Mouse (Mus musculus): Measurements from ENCODE around the gene Gngt2.
A peak's percentile ranks its signal among the peaks of the same experiment; 100 is the strongest.

The Gngt2 gene

GRCm38 (mm10) chr11:95826317-95827167, 10.5 kb upstream of the Gngt2 start:
- DNase-seq (ENCODE audit: low spot score in 2 of 2), result no peak

GRCm38 (mm10) chr11:95827168-95827447, 9.9 kb upstream of the Gngt2 start:
- DNase-seq (ENCODE audit: low spot score in 2 of 2), result no peak

- peak; percentile 57 to 68 for DNase-seq (ENCODE audit: low spot score in 2 of 2)
Measured at GRCm38 (mm10) chr11:95827464-95828085, 9.4 kb upstream of the Gngt2 start.

- no peak for DNase-seq (ENCODE audit: low spot score in 2 of 2)
Measured at GRCm38 (mm10) chr11:95828181-95828964, 8.6 kb upstream of the Gngt2 start.

GRCm38 (mm10) chr11:95829526-95830050, 7.4 kb upstream of the Gngt2 start:
- no peak for DNase-seq (ENCODE audit: low spot score in 2 of 2)

- no peak for DNase-seq (ENCODE audit: low spot score in 2 of 2)
Measured at GRCm38 (mm10) chr11:95830411-95831275, 6.4 kb upstream of the Gngt2 start.

GRCm38 (mm10) chr11:95831276-95831619, 5.8 kb upstream of the Gngt2 start:
- no peak for DNase-seq (ENCODE audit: low spot score in 2 of 2)

- no peak for DNase-seq (ENCODE audit: low spot score in 2 of 2)
Measured at GRCm38 (mm10) chr11:95831641-95832040, 5.4 kb upstream of the Gngt2 start.

- DNase-seq (ENCODE audit: low spot score in 2 of 2), result no peak
Measured at GRCm38 (mm10) chr11:95832129-95833005, 4.6 kb upstream of the Gngt2 start.

GRCm38 (mm10) chr11:95833006-95833570, 3.9 kb upstream of the Gngt2 start:
- DNase-seq (ENCODE audit: low spot score in 2 of 2), result no peak

- DNase-seq (ENCODE audit: low spot score in 2 of 2), result no peak
Measured at GRCm38 (mm10) chr11:95833631-95834142, 3.3 kb upstream of the Gngt2 start.

GRCm38 (mm10) chr11:95834143-95834667, 2.8 kb upstream of the Gngt2 start:
- peak; percentile 40 to 60 for DNase-seq (ENCODE audit: low spot score in 2 of 2)

- DNase-seq (ENCODE audit: low spot score in 2 of 2), result no peak
Measured at GRCm38 (mm10) chr11:95834742-95835710, 2.0 kb upstream of the Gngt2 start.

- no peak for DNase-seq (ENCODE audit: low spot score in 2 of 2)
Measured at GRCm38 (mm10) chr11:95835832-95836231, 1.2 kb upstream of the Gngt2 start.

- DNase-seq (ENCODE audit: low spot score in 2 of 2), result no peak
Measured at GRCm38 (mm10) chr11:95836433-95836832, 583 bp upstream of the Gngt2 start.

- DNase-seq (ENCODE audit: low spot score in 2 of 2), result no peak
Measured at GRCm38 (mm10) chr11:95838598-95838997, 1.6 kb downstream of the Gngt2 start.

GRCm38 (mm10) chr11:95838999-95839868, 2.2 kb downstream of the Gngt2 start:
- no peak for DNase-seq (ENCODE audit: low spot score in 2 of 2)
